Mouse (Mus musculus): ENCODE data around the gene Gm11232.

The Gm11232 gene

GRCm38 (mm10) chr4:71757865-71758264, at the start of gene Gm11232:
TSS of gene Gm11232 (minus strand) at chr4:71757965.
- no peak for DNase-seq

- DNase-seq: no peak
These were observed 48.3 kb upstream of the Gm11232 start for GRCm38 (mm10) chr4:71805977-71806534.

- DNase-seq: no peak
These were observed 7.8 kb upstream of the Gm11232 start for GRCm38 (mm10) chr4:71765529-71765928.

GRCm38 (mm10) chr4:71765071-71765470, 7.3 kb upstream of the Gm11232 start:
- DNase-seq: no peak

- no peak for DNase-seq
These were observed 1.1 kb downstream of the Gm11232 start for GRCm38 (mm10) chr4:71756441-71757221.

GRCm38 (mm10) chr4:71745741-71746140, 12.0 kb downstream of the Gm11232 start:
- no peak for DNase-seq

- DNase-seq: no peak
These were observed 21.2 kb downstream of the Gm11232 start for GRCm38 (mm10) chr4:71736529-71736928.

GRCm38 (mm10) chr4:71735261-71735660, 22.5 kb downstream of the Gm11232 start:
- no peak for DNase-seq

GRCm38 (mm10) chr4:71729401-71729800, 28.4 kb downstream of the Gm11232 start:
- DNase-seq: no peak

- DNase-seq: no peak
These were observed 30.2 kb downstream of the Gm11232 start for GRCm38 (mm10) chr4:71727611-71728010.

- DNase-seq: no peak
These were observed 30.7 kb downstream of the Gm11232 start for GRCm38 (mm10) chr4:71727056-71727455.

GRCm38 (mm10) chr4:71725889-71726288, 31.9 kb downstream of the Gm11232 start:
- DNase-seq: no peak
